Mouse (Mus musculus): Measurements from ENCODE around the gene Sox2.

The Sox2 gene

GRCm38 (mm10) chr3:34649726-34650620 lies at the start of gene Sox2:
Gene Sox2, plus strand, starts transcription at chr3:34650405.
- DNase-seq: no peak

GRCm38 (mm10) chr3:34601116-34601515 lies 49.1 kb upstream of the Sox2 start:
- no peak for DNase-seq

- DNase-seq: no peak
Measured at GRCm38 (mm10) chr3:34614107-34614506, 36.1 kb upstream of the Sox2 start.

- no peak for DNase-seq
Measured at GRCm38 (mm10) chr3:34615526-34615925, 34.7 kb upstream of the Sox2 start.

GRCm38 (mm10) chr3:34618934-34619333 lies 31.3 kb upstream of the Sox2 start:
- DNase-seq: no peak

- DNase-seq: no peak
Measured at GRCm38 (mm10) chr3:34620121-34620520, 30.1 kb upstream of the Sox2 start.

- DNase-seq: no peak
Measured at GRCm38 (mm10) chr3:34624721-34625270, 25.4 kb upstream of the Sox2 start.

- DNase-seq: no peak
Measured at GRCm38 (mm10) chr3:34626521-34626920, 23.7 kb upstream of the Sox2 start.

GRCm38 (mm10) chr3:34630031-34630430 lies 20.2 kb upstream of the Sox2 start:
- DNase-seq: no peak

GRCm38 (mm10) chr3:34630736-34631135 lies 19.5 kb upstream of the Sox2 start:
- DNase-seq: no peak

GRCm38 (mm10) chr3:34636958-34637357 lies 13.2 kb upstream of the Sox2 start:
- DNase-seq: no peak

GRCm38 (mm10) chr3:34637481-34637880 lies 12.7 kb upstream of the Sox2 start:
- DNase-seq: no peak

- DNase-seq: no peak
Measured at GRCm38 (mm10) chr3:34637926-34638325, 12.3 kb upstream of the Sox2 start.

GRCm38 (mm10) chr3:34638344-34638743 lies 11.9 kb upstream of the Sox2 start:
- no peak for DNase-seq

- DNase-seq: no peak
Measured at GRCm38 (mm10) chr3:34639031-34639872, 11.0 kb upstream of the Sox2 start.

GRCm38 (mm10) chr3:34639873-34640270 lies 10.3 kb upstream of the Sox2 start:
- DNase-seq: no peak

GRCm38 (mm10) chr3:34640276-34640675 lies 9.9 kb upstream of the Sox2 start:
- no peak for DNase-seq

- DNase-seq: no peak
Measured at GRCm38 (mm10) chr3:34640690-34641600, 9.3 kb upstream of the Sox2 start.

GRCm38 (mm10) chr3:34641756-34642497 lies 8.3 kb upstream of the Sox2 start:
- no peak for DNase-seq

- no peak for DNase-seq
Measured at GRCm38 (mm10) chr3:34642498-34642941, 7.7 kb upstream of the Sox2 start.

GRCm38 (mm10) chr3:34643067-34643466 lies 7.1 kb upstream of the Sox2 start:
- DNase-seq: no peak

Measured in spleen, adult 18-20 months (tissue).